Mouse (Mus musculus) hindbrain, embryonic 14.5 days (tissue): ENCODE results near the gene Prkch. TPM values are rescaled to one million over a fixed set of nuclear protein-coding genes. Genes with fewer than 3 reads are reported as not detected.

Experiments used
- ATAC-seq: fragments of 200-750 bp; cut with Nextera tagmentation; 2 replicates; pipeline ENCODE4 v1.8.0; 2017; ENCODE audit warnings: moderate number of reproducible peaks, mild to moderate bottlenecking, moderate TSS enrichment, moderate library complexity; ENCODE audit not compliant: low FRiP score
- DNase-seq: peaks from one replicate; pipeline ENCODE4 v3.0.0-alpha.2; 2015; ENCODE audit warnings: low spot score
- H3K27ac ChIP-seq: fragments of 300-500 bp; sonication (generic); 2 replicates; pipeline ENCODE4 v1.5.1; 2014; ENCODE audit warnings: mild to moderate bottlenecking, moderate library complexity
- H3K27me3 ChIP-seq: fragments of 300-500 bp; sonication (generic); 2 replicates; pipeline ENCODE4 v1.6.1; 2014; ENCODE audit warnings: mild to moderate bottlenecking, low read length, mixed read lengths; ENCODE audit not compliant: control insufficient read depth, insufficient read depth
- H3K36me3 ChIP-seq: fragments of 300-500 bp; sonication (generic); replicated peaks from 2 replicates; pipeline ENCODE4 v1.6.1; 2014; ENCODE audit not compliant: control insufficient read depth, insufficient read depth
- H3K4me1 ChIP-seq: fragments of 300-500 bp; sonication (generic); replicated peaks from 2 replicates; pipeline ENCODE4 v1.6.1; 2014; ENCODE audit warnings: antibody characterized with exemption, low read length, mixed read lengths; ENCODE audit not compliant: control insufficient read depth, insufficient read depth
- H3K4me2 ChIP-seq: fragments of 300-500 bp; sonication (generic); replicated peaks from 2 replicates; pipeline ENCODE4 v1.6.1; 2014; ENCODE audit warnings: mild to moderate bottlenecking, moderate library complexity
- H3K4me3 ChIP-seq: fragments of 300-500 bp; sonication (generic); replicated peaks from 2 replicates; pipeline ENCODE4 v1.5.1; 2014; ENCODE audit warnings: mild to moderate bottlenecking, low read length
- H3K9ac ChIP-seq: fragments of 300-500 bp; sonication (generic); 2 replicates; pipeline ENCODE4 v1.6.1; 2014
- H3K9me3 ChIP-seq: fragments of 300-500 bp; sonication (generic); 2 replicates; pipeline ENCODE4 v1.6.1; 2016; ENCODE audit warnings: low read length; ENCODE audit not compliant: control insufficient read depth
- WGBS: fragments of 180-500 bp; shearing (Covaris S2); extraction: QIAGEN DNeasy Blood & Tissue Kit; methylation state at CpG from one replicate; pipeline ENCODE4 v1.1.7; 2014; 5-methylcytosine and 5-hydroxymethylcytosine counted together
- polyA plus RNA-seq: library from polyadenylated mRNA; unstranded; fragments of >200 nt; fragmentation: Nextera tagmentation; extraction: Ambion mirVana; gene quantifications from 2 replicates; pipeline ENCODE4 v1.2.1, GENCODE M21; 2014

Prkch gene
- polyA plus RNA-seq, 1 experiment from 2014 or later: 9.9 TPM

DNA sequence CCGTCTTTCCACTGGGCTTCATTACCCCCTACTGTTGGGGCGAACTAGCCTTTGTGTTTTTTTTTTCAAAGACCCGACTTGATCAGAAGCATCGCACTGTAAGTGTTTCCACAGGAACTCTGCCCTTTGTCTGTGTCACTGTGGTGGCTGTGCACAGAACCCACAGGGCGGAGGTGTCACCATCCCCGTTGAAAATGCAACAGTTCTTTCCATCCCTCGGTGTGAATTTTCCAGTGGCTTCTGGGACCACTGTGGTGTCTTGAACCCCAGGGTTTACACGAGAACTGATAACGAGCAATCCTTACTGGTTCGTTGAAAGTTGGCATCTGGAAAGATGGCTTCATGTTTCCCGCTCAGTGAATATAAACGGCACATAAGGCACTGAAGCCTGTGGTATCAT lies 20.2 kb downstream of the Prkch start:
- Histone ChIP-seq H3K27ac (no peak overlapping the region), H3K4me1 (peaks cover 8% of the 10 kb centered on the region; the same call in 1 of the 2 replicates), H3K9ac (no peak overlapping the region), H3K4me3 (no peak overlapping the region), H3K27me3 (no peaks in the 10 kb centered on the region), H3K9me3 (no peaks in the 10 kb centered on the region), H3K4me2 (no peak overlapping the region), H3K36me3 (no peaks in the 10 kb centered on the region)
- DNase-seq (no peak), ATAC-seq (no peak)
- WGBS: 71% methylated on average over 12 of the region's 12 CpGs

DNA sequence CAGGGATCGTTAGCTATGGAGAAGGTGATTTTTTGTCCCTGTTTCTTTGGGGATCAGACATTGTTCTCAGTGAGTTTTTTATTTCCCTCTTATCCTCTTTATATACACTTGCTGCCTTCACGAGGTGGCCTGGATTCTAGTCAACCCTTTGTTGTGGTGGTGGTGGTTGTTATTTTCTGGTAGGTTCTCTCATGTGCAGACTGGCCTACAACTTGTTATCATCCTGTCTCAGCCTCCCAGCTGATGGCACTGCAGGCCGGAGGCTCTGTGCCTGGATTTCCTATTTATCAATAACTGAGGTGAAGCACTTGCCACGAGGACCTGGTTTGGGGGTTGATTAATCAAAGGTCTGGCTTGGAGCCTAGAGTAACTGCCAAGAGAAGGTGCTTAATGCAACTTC lies 20.6 kb downstream of the Prkch start:
- no peak for DNase-seq
- WGBS: 84% methylated on average over 4 of the region's 4 CpGs
- no peak for ATAC-seq
- Histone ChIP-seq H3K27me3 (no peaks in the 10 kb centered on the region), H3K9me3 (no peaks in the 10 kb centered on the region), H3K27ac (no peak overlapping the region), H3K4me1 (peaks cover 8% of the 10 kb centered on the region; the same call in 1 of the 2 replicates), H3K4me2 (no peak overlapping the region), H3K9ac (no peak overlapping the region), H3K36me3 (no peaks in the 10 kb centered on the region), H3K4me3 (no peak overlapping the region)

DNA sequence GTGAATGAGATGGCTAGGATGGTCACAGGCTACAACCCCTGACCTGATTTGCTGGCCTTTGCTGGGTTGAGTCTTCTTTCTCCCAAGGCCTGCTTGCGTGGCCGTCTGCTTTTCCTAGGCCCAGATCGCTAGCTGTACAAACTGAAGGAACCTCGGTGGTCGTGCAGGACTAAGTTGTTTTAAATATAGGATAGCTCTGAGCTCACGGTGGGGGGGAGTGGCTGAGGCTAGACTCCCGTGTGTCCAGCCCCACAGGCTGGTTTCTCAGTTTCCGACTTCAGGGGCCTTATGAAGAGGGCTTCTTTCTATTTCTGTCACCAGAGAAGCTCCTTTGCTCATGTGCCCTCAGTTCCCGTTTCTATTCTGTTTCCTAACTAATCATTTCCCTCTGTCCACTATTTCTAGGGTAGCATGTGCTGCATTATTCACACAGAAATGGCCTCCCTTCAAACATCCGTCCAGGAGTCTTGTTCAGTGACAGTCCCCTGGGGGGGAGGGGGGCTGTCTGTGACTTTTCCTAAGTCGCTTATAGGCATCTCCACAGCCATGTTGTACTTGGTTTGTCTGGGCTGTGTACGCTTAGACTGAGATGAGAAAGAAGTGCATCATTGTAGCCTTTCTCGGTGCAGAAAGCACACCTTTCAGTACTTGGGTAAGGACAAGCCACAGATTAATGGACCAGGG lies 22.9 kb downstream of the Prkch start:
- no peaks in the 10 kb centered on the region for H3K27me3 ChIP-seq
- H3K4me3 ChIP-seq: no peak overlapping the region
- peaks cover 8% of the 10 kb centered on the region; the same call in 1 of the 2 replicates for H3K4me1 ChIP-seq
- H3K4me2 ChIP-seq: no peak overlapping the region
- no peak overlapping the region for H3K9ac ChIP-seq
- DNase-seq (no peak), ATAC-seq (0 out of 2 replicates have a peak, but pooled peaks have one; percentile 17)
- H3K9me3 ChIP-seq: no peaks in the 10 kb centered on the region
- no peaks in the 10 kb centered on the region for H3K36me3 ChIP-seq
- peak overlapping the region; percentile 69 for H3K27ac ChIP-seq
- WGBS: 53% methylated on average over 13 of the region's 13 CpGs

DNA sequence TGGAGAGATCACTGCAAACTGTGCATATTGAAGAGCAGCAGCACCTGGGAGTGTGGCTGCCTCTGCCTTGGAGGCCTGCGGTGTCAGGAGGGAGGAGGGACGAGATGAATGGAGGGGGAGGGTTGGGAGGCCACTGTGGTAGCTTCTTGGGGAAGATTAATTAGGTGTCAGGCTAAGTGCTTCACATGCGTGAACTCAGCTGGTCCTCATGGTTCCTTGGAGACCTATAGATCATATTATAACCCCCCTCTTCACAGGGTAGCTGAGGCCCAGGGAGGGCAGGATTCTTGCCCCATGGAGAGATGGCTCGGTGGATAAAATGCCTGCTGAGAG lies 23.4 kb downstream of the Prkch start:
- H3K4me3 ChIP-seq: no peak overlapping the region
- 8% methylated on average over 4 of the region's 4 CpGs for WGBS
- H3K9me3 ChIP-seq: no peaks in the 10 kb centered on the region
- peak; percentile 40; the same call in 1 of the 2 replicates for ATAC-seq
- H3K36me3 ChIP-seq: no peaks in the 10 kb centered on the region
- DNase-seq: no peak
- no peak overlapping the region for H3K4me2 ChIP-seq
- H3K27ac ChIP-seq: peak overlapping the region; percentile 69; the same call in 1 of the 2 replicates
- no peaks in the 10 kb centered on the region for H3K27me3 ChIP-seq
- H3K4me1 ChIP-seq: peaks cover 8% of the 10 kb centered on the region; the same call in 1 of the 2 replicates
- H3K9ac ChIP-seq: no peak overlapping the region

DNA sequence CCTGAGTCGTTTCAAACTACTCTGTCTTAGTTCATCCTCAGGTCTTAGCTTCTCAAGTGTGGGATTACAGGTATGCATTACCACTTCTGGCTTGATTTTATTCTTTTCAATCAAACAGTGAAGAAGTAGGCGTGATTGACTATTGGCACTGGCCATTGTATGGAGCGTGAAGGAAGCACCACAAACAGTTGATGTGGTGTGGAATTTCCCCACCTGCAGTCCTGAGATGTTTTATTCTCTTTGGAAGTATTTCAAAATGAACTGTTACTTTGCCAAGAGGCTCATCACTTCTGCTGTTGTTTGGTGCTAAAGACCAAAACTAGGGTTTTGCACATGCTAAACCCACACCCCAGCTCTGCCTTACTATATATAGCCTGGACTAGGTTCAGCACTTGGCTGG lies 24.7 kb downstream of the Prkch start:
- no peak overlapping the region for H3K9ac ChIP-seq
- H3K4me2 ChIP-seq: no peak overlapping the region
- H3K9me3 ChIP-seq: no peaks in the 10 kb centered on the region
- no peak for DNase-seq
- no peaks in the 10 kb centered on the region for H3K36me3 ChIP-seq
- 88% methylated on average over 3 of the region's 3 CpGs for WGBS
- no peak overlapping the region for H3K27ac ChIP-seq
- H3K4me1 ChIP-seq: peaks cover 8% of the 10 kb centered on the region; the same call in 1 of the 2 replicates
- no peak overlapping the region for H3K4me3 ChIP-seq
- no peak for ATAC-seq
- no peaks in the 10 kb centered on the region for H3K27me3 ChIP-seq

DNA sequence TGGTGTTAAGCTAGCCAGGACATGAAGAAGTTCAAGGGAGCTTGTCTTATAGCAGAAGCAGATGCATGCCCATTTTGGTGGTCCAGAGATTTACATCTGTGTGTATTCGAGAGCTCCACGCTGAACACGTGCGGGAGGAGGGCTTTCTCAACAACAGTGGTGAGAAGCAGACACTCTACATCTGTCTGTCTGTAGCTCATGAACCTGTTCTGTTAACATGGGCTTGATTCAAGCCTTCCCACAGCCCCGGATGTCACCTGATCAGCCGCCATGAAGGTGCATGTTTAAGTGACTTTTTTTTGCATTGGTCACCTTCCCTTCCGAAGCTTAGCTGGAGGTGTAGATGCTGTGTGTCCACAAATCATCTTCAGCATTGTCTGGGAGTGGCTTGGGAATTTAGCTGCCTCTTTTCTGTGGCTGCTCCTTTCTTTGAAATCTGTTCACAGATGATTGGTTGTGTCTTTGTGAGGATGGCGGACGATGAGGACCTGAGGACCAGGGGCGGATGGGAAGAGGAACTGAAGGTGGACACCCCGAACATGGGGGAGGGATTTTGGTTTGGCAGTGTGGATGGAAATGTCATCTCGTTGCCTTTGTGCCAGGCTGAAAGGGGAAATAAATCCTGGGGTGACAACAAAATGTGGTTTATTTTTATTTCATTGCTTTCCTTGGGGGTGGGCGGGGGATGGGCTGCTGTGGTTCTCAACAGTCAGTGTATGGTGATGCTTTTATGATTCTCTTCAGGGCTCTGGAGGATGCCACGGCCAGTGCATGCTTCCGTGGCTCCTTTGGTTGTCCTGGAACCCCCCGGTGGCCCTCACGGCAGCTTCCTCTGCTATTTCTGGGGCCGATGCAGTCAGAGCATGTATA lies 25.3 kb downstream of the Prkch start:
- DNase-seq (no peak), ATAC-seq (no peak)
- H3K36me3 ChIP-seq: no peaks in the 10 kb centered on the region
- H3K4me2 ChIP-seq: no peak overlapping the region
- no peak overlapping the region for H3K27ac ChIP-seq
- no peak overlapping the region for H3K4me3 ChIP-seq
- peaks cover 8% of the 10 kb centered on the region; the same call in 1 of the 2 replicates for H3K4me1 ChIP-seq
- WGBS: 66% methylated on average over 18 of the region's 18 CpGs
- no peaks in the 10 kb centered on the region for H3K27me3 ChIP-seq
- no peak overlapping the region for H3K9ac ChIP-seq
- H3K9me3 ChIP-seq: no peaks in the 10 kb centered on the region

DNA sequence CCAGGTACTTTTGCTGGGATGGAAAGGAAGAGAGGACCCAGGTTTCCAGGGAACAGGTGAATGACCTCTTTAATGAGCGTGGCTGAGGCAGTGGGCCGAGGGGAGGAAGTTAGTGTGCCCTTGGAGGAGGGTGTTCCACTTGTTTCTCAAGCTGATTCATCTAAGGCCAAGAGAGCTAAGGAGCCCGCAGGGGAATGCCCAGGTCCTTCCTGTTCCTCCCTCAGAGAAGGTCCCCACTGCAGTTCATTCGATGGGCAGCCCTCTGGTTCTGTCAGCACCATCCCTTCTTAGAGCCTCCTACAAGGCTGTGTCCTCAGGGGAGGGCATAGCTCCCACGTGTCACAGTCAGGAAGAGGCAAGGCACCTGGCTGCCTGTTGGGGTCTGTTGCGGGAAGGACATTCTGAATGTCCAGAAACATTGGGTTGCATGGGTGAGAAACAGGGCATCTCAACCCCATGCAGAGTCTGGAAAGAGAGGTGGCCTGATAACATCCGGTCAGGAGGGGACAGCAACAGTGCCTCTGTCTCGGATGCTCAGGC lies 26.3 kb downstream of the Prkch start:
- WGBS: 85% methylated on average over 8 of the region's 8 CpGs
- DNase-seq: no peak

DNA sequence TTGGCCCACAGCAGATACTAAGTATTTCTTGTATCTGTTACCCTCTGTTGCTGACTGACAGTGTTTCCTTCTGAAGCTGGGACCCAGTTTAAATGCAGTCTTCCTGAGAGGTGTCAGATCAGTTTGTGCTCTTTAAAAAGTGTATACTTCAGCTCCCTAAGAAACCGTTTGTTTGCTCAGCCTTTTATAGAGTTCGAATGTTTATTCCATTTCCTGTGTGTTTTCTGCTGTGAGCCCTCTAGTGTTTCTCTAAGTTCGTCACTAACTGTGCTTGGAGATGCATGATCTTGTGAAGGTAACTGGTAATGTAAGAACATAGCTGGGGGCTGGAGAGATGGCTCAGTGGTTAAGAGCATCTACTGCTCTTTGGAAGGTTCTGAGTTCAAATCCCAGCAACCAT lies 27.1 kb downstream of the Prkch start:
- Histone ChIP-seq H3K4me1 (peaks cover 8% of the 10 kb centered on the region; the same call in 1 of the 2 replicates), H3K27me3 (no peaks in the 10 kb centered on the region), H3K4me3 (no peak overlapping the region), H3K36me3 (no peaks in the 10 kb centered on the region), H3K4me2 (no peak overlapping the region), H3K9ac (no peak overlapping the region), H3K27ac (no peak overlapping the region), H3K9me3 (no peaks in the 10 kb centered on the region)
- 90% methylated on average over 3 of the region's 3 CpGs for WGBS
- ATAC-seq: no peak
- no peak for DNase-seq

More for the DNA sequence above, 26.3 kb downstream of the Prkch start:
- H3K27me3 ChIP-seq: no peaks in the 10 kb centered on the region
- H3K9ac ChIP-seq: no peak overlapping the region
- H3K9me3 ChIP-seq: no peaks in the 10 kb centered on the region
- H3K4me1 ChIP-seq: peaks cover 8% of the 10 kb centered on the region; the same call in 1 of the 2 replicates
- no peak for ATAC-seq
- no peak overlapping the region for H3K27ac ChIP-seq
- H3K4me2 ChIP-seq: no peak overlapping the region
- H3K36me3 ChIP-seq: no peaks in the 10 kb centered on the region
- H3K4me3 ChIP-seq: no peak overlapping the region

DNA sequence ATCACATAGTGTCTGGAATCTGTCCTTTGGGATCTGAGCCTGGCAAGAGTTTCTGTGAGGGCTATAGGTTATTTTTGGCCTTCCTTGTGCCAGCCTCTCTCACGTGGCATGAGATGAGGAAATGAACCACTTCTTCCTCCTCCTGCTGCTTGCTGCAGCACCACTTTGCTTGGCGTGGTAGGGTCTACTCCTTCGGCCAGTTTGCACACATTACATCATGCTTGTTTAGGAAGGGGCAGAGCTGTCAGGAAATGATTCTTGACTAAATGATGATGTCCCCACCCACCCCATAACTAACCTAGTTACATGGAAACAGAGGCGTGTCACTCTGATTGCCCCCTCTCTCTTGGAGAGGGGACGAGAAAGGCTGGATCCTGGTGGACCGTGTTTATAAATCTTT lies 28.6 kb downstream of the Prkch start:
- no peak for ATAC-seq
- H3K27ac ChIP-seq: no peak overlapping the region
- WGBS: 91% methylated on average over 6 of the region's 6 CpGs

More for the DNA sequence above, 28.6 kb downstream of the Prkch start:
- H3K9ac ChIP-seq: no peak overlapping the region
- H3K27me3 ChIP-seq: no peaks in the 10 kb centered on the region
- no peak overlapping the region for H3K4me2 ChIP-seq
- H3K4me1 ChIP-seq: peaks cover 1% of the 10 kb centered on the region; the same call in 1 of the 2 replicates
- H3K4me3 ChIP-seq: no peak overlapping the region
- no peaks in the 10 kb centered on the region for H3K36me3 ChIP-seq
- H3K9me3 ChIP-seq: no peaks in the 10 kb centered on the region
- DNase-seq: no peak
